22 mouse cellular contexts compared by ENCODE assay signal in the genomic region with DNA sequence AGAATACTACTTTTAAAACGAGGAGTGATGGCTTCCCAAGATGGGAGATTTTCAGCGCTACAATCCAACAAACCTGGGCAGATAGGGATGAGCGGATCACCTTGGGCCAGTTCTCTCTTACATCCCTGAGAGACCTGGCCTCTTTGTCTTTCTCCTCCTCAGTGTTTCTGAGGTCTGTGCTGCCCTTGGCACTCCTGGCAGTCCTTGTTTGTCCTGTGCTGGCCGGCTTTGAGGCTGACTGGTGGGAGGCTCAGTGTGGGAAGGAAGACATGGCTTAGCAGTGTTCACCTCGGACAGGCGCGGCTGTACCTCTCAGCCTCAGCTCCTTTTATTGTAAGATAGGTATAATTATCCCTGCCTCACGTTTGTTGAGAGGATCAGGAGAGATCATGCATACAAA.
DNase-seq lines count a peak whose midpoint lies in the region; ATAC-seq and TF ChIP-seq lines count a peak whose summit lies in the region.
"Had no signal": no experiment of that assay in that cellular context is flagged by ENCODE, and none has a peak within 500 bp of the region (broad histone marks: within the 10 kb centered on the region; RNA-seq: fewer than 3 reads in every experiment).

No protein-coding gene starts in this region.

- no peak overlapping the region for H3K4me2 ChIP-seq in forebrain, embryonic 13.5 days
- no peak overlapping the region for H3K4me2 ChIP-seq in forebrain, embryonic 14.5 days (ENCODE audit: low read length)
- no peak overlapping the region for H3K4me2 ChIP-seq in hindbrain, postnatal 0 days (ENCODE audit: low read depth, low read length)
- no peak overlapping the region for H3K4me2 ChIP-seq in hindbrain, embryonic 16.5 days (ENCODE audit: low read length)
- no peak overlapping the region for H3K4me2 ChIP-seq in midbrain, embryonic 11.5 days
- H3K4me2 ChIP-seq: hindbrain, embryonic 12.5 days had no signal

- H3K4me1 ChIP-seq in forebrain, embryonic 13.5 days, result peaks cover 11% of the 10 kb centered on the region
- H3K4me1 ChIP-seq in forebrain, embryonic 14.5 days (ENCODE audit: control insufficient read depth, insufficient read depth, low read length), result 0 out of 2 replicates have a peak, but pooled peaks cover 3% of the 10 kb centered on the region
- no peaks in the 10 kb centered on the region for H3K4me1 ChIP-seq in hindbrain, postnatal 0 days (ENCODE audit: insufficient read depth, low read length)
- no peaks in the 10 kb centered on the region for H3K4me1 ChIP-seq in hindbrain, embryonic 16.5 days (ENCODE audit: control insufficient read depth, insufficient read depth, low read depth, low read length)
- no peaks in the 10 kb centered on the region; the same call in 1 of the 2 replicates for H3K4me1 ChIP-seq in midbrain, embryonic 11.5 days (ENCODE audit: control insufficient read depth, insufficient read depth, low read length)
- H3K4me1 ChIP-seq in midbrain, embryonic 10.5 days, result peaks cover 20% of the 10 kb centered on the region
- H3K4me1 ChIP-seq: heart, embryonic 13.5 days had no signal

- WGBS in forebrain, embryonic 13.5 days, result 68% methylated on average over 8 of the region's 8 CpGs
- WGBS in forebrain, embryonic 14.5 days, result 68% methylated on average over 8 of the region's 8 CpGs
- 76% methylated on average over 8 of the region's 8 CpGs for WGBS in hindbrain, postnatal 0 days
- 77% methylated on average over 8 of the region's 8 CpGs for WGBS in hindbrain, embryonic 16.5 days
- 77% methylated on average over 8 of the region's 8 CpGs for WGBS in midbrain, embryonic 11.5 days
- WGBS in midbrain, embryonic 10.5 days, result 79% methylated on average over 8 of the region's 8 CpGs

- no peaks in the 10 kb centered on the region for H3K9me3 ChIP-seq in forebrain, embryonic 13.5 days (replicated peaks)
- no peaks in the 10 kb centered on the region for H3K9me3 ChIP-seq in forebrain, embryonic 14.5 days (replicated peaks; ENCODE audit: control insufficient read depth, low read length)
- H3K9me3 ChIP-seq in hindbrain, postnatal 0 days (ENCODE audit: low read length), result no peaks in the 10 kb centered on the region
- H3K9me3 ChIP-seq in hindbrain, embryonic 16.5 days (ENCODE audit: control insufficient read depth, low read length), result no peaks in the 10 kb centered on the region
- H3K9me3 ChIP-seq in midbrain, embryonic 11.5 days (ENCODE audit: control insufficient read depth, low read length), result no peaks in the 10 kb centered on the region
- H3K9me3 ChIP-seq in midbrain, embryonic 10.5 days (replicated peaks), result no peaks in the 10 kb centered on the region
- H3K9me3 ChIP-seq: heart, embryonic 13.5 days; hindbrain, embryonic 12.5 days had no signal

- peak overlapping the region; percentile 16; the same call in 1 of the 2 replicates for H3K9ac ChIP-seq in forebrain, embryonic 13.5 days
- H3K9ac ChIP-seq in forebrain, embryonic 14.5 days (ENCODE audit: low read length), result no peak overlapping the region
- no peak overlapping the region for H3K9ac ChIP-seq in hindbrain, postnatal 0 days (replicated peaks; ENCODE audit: low read length)
- no peak overlapping the region for H3K9ac ChIP-seq in hindbrain, embryonic 16.5 days (ENCODE audit: low read depth, low read length)
- H3K9ac ChIP-seq in midbrain, embryonic 11.5 days (ENCODE audit: low read length), result no peak overlapping the region
- H3K9ac ChIP-seq: forebrain, postnatal 0 days; heart, embryonic 13.5 days; hindbrain, embryonic 12.5 days had no signal

- H3K27ac ChIP-seq in forebrain, embryonic 13.5 days, result no peak overlapping the region
- no peak overlapping the region for H3K27ac ChIP-seq in forebrain, embryonic 14.5 days (ENCODE audit: low read depth, low read length)
- H3K27ac ChIP-seq in hindbrain, postnatal 0 days, result 0 out of 2 replicates have a peak overlapping the region, but pooled peaks have one; percentile 45
- H3K27ac ChIP-seq in hindbrain, embryonic 16.5 days (ENCODE audit: low read depth, low read length), result no peak overlapping the region
- no peak overlapping the region for H3K27ac ChIP-seq in midbrain, embryonic 11.5 days (ENCODE audit: low read depth, low read length)
- no peak overlapping the region for H3K27ac ChIP-seq in midbrain, embryonic 10.5 days (replicated peaks)
- H3K27ac ChIP-seq: gastrocnemius, adult 2 months; heart, embryonic 13.5 days; hindbrain, embryonic 12.5 days had no signal

- TF ChIP-seq CTCF in hindbrain, postnatal 0 days (IDR thresholded peaks at IDR 0.05; ENCODE audit: low read depth), result no peak

- no peaks in the 10 kb centered on the region for H3K36me3 ChIP-seq in forebrain, embryonic 13.5 days (ENCODE audit: poor library complexity, severe bottlenecking)
- no peaks in the 10 kb centered on the region for H3K36me3 ChIP-seq in forebrain, embryonic 14.5 days (ENCODE audit: control insufficient read depth, insufficient read depth, low read length)
- H3K36me3 ChIP-seq in hindbrain, postnatal 0 days (ENCODE audit: insufficient read depth, low read length), result no peaks in the 10 kb centered on the region
- no peaks in the 10 kb centered on the region for H3K36me3 ChIP-seq in hindbrain, embryonic 16.5 days (ENCODE audit: control insufficient read depth, insufficient read depth, low read length)
- H3K36me3 ChIP-seq in midbrain, embryonic 11.5 days (ENCODE audit: control insufficient read depth, insufficient read depth, low read length), result no peaks in the 10 kb centered on the region
- H3K36me3 ChIP-seq in midbrain, embryonic 10.5 days, result no peaks in the 10 kb centered on the region
- H3K36me3 ChIP-seq: heart, embryonic 13.5 days; hindbrain, embryonic 12.5 days had no signal

- no peak for ATAC-seq in forebrain, embryonic 13.5 days
- ATAC-seq in forebrain, embryonic 14.5 days, result no peak
- ATAC-seq in hindbrain, postnatal 0 days, result no peak
- ATAC-seq in hindbrain, embryonic 16.5 days, result no peak
- ATAC-seq in midbrain, embryonic 11.5 days (ENCODE audit: low FRiP score), result no peak
- ATAC-seq: activated CD4-positive, CD25-positive, alpha-beta regulatory T cell, adult 4 months; forebrain, postnatal 0 days; intestine, embryonic 16.5 days had no signal

- DNase-seq in cerebellum, postnatal 10 days, result peak; percentile 41 to 50
- no peak for DNase-seq in cerebellum, postnatal 36 days
- no peak for DNase-seq in forebrain, embryonic 14.5 days (ENCODE audit: low spot score)
- DNase-seq in hindbrain, postnatal 0 days (ENCODE audit: low spot score), result no peak
- peak; percentile 76 for DNase-seq in midbrain, embryonic 11.5 days (ENCODE audit: low spot score, missing footprints)
- DNase-seq in midbrain, embryonic 10.5 days (ENCODE audit: low spot score), result no peak
- DNase-seq: adrenal gland, adult 8-10 months; adrenal gland, postnatal 25 days; cerebellum, adult 11-12 months; cerebellum, adult 8-10 months; forebrain, postnatal 0 days; gastrocnemius, adult 2 months; gastrocnemius, postnatal 14 days; heart, adult 18-20 months; heart, postnatal 14 days; heart, postnatal 4 days had no signal

- 0 out of 2 replicates have a peak, but pooled peaks cover 3% of the 10 kb centered on the region for H3K27me3 ChIP-seq in forebrain, embryonic 13.5 days
- no peaks in the 10 kb centered on the region for H3K27me3 ChIP-seq in forebrain, embryonic 14.5 days (replicated peaks; ENCODE audit: control insufficient read depth, insufficient read depth, low read length)
- H3K27me3 ChIP-seq in hindbrain, postnatal 0 days (ENCODE audit: insufficient read depth, low read length), result no peaks in the 10 kb centered on the region
- H3K27me3 ChIP-seq in hindbrain, embryonic 16.5 days (replicated peaks; ENCODE audit: control insufficient read depth, insufficient read depth, low read length), result no peaks in the 10 kb centered on the region
- no peaks in the 10 kb centered on the region for H3K27me3 ChIP-seq in midbrain, embryonic 11.5 days (ENCODE audit: control insufficient read depth, insufficient read depth, low read length)
- 0 out of 2 replicates have a peak, but pooled peaks cover 5% of the 10 kb centered on the region for H3K27me3 ChIP-seq in midbrain, embryonic 10.5 days (ENCODE audit: low read depth, poor library complexity, severe bottlenecking)
- H3K27me3 ChIP-seq: hindbrain, embryonic 12.5 days had no signal

- no peak overlapping the region for H3K4me3 ChIP-seq in forebrain, embryonic 13.5 days
- no peak overlapping the region for H3K4me3 ChIP-seq in forebrain, embryonic 14.5 days (ENCODE audit: low read depth, low read length)
- H3K4me3 ChIP-seq in hindbrain, postnatal 0 days (ENCODE audit: low read length), result no peak overlapping the region
- no peak overlapping the region for H3K4me3 ChIP-seq in hindbrain, embryonic 16.5 days (ENCODE audit: low read length)
- no peak overlapping the region for H3K4me3 ChIP-seq in midbrain, embryonic 11.5 days (ENCODE audit: low read depth, low read length)
- no peak overlapping the region for H3K4me3 ChIP-seq in midbrain, embryonic 10.5 days
- H3K4me3 ChIP-seq: gastrocnemius, adult 2 months; heart, embryonic 13.5 days; hindbrain, embryonic 12.5 days had no signal

Comparison
In these comparisons a context has a peak if more than half of its experiments do, and no peak if none do; other contexts are left out.
1. DNase-seq: peak in cerebellum, postnatal 10 days (2 of 2) and midbrain, embryonic 11.5 days (single experiment); none in cerebellum, postnatal 36 days (0 of 2), forebrain, embryonic 14.5 days (single experiment), hindbrain, postnatal 0 days (single experiment) and midbrain, embryonic 10.5 days (single experiment).